Comparison of ENCODE assay signal across 15 mouse cellular contexts in genomic region chr5:107541696-107542095, GRCm38 (mm10). TPM values are rescaled to one million over a fixed set of nuclear protein-coding genes. Genes with fewer than 3 reads are reported as not detected.
DNase-seq lines count a peak whose midpoint lies in the region; ATAC-seq and TF ChIP-seq lines count a peak whose summit lies in the region.
"Had no signal": no experiment of that assay in that cellular context is flagged by ENCODE, and none has a peak within 500 bp of the region (broad histone marks: within the 10 kb centered on the region; RNA-seq: fewer than 3 reads in every experiment).

No protein-coding gene starts in this region.

- no peak for TF ChIP-seq CTCF in midbrain, postnatal 0 days (IDR thresholded peaks at IDR 0.05)

- H3K36me3 ChIP-seq in hindbrain, embryonic 14.5 days (replicated peaks; ENCODE audit: control insufficient read depth, insufficient read depth) = no peaks in the 10 kb centered on the region
- H3K36me3 ChIP-seq in hindbrain, embryonic 16.5 days (ENCODE audit: control insufficient read depth, insufficient read depth, low read length) = no peaks in the 10 kb centered on the region
- no peaks in the 10 kb centered on the region for H3K36me3 ChIP-seq in midbrain, postnatal 0 days (ENCODE audit: insufficient read depth, low read length)
- no peaks in the 10 kb centered on the region for H3K36me3 ChIP-seq in midbrain, embryonic 10.5 days
- H3K36me3 ChIP-seq: forebrain, embryonic 12.5 days; G1E; heart, embryonic 15.5 days; liver, embryonic 13.5 days had no signal

- ATAC-seq in cerebellum, adult (ENCODE audit: insufficient number of reproducible peaks, low FRiP score, low TSS enrichment) = no peak
- no peak for ATAC-seq in hindbrain, embryonic 14.5 days (ENCODE audit: low FRiP score)
- ATAC-seq in hindbrain, embryonic 16.5 days = no peak
- no peak for ATAC-seq in midbrain, postnatal 0 days (ENCODE audit: low FRiP score)
- ATAC-seq: activated CD4-positive, CD25-positive, alpha-beta regulatory T cell, adult 4 months had no signal

- H3K4me2 ChIP-seq in hindbrain, embryonic 14.5 days (replicated peaks) = no peak overlapping the region
- H3K4me2 ChIP-seq in hindbrain, embryonic 16.5 days (ENCODE audit: low read length) = no peak overlapping the region
- no peak overlapping the region for H3K4me2 ChIP-seq in midbrain, postnatal 0 days (ENCODE audit: low read depth, low read length, poor library complexity, severe bottlenecking)
- H3K4me2 ChIP-seq: forebrain, embryonic 12.5 days; heart, embryonic 15.5 days; liver, embryonic 13.5 days had no signal

- H3K4me3 ChIP-seq in hindbrain, embryonic 14.5 days (replicated peaks; ENCODE audit: low read length) = no peak overlapping the region
- no peak overlapping the region for H3K4me3 ChIP-seq in hindbrain, embryonic 16.5 days (ENCODE audit: low read length)
- H3K4me3 ChIP-seq in midbrain, postnatal 0 days (ENCODE audit: low read depth, low read length) = no peak overlapping the region
- no peak overlapping the region for H3K4me3 ChIP-seq in midbrain, embryonic 10.5 days
- H3K4me3 ChIP-seq: forebrain, embryonic 12.5 days; heart, embryonic 15.5 days; liver, embryonic 13.5 days had no signal

- peak; percentile 3 for DNase-seq in cerebellum, adult 8-10 months
- DNase-seq in hindbrain, embryonic 14.5 days (ENCODE audit: low spot score) = no peak
- DNase-seq in midbrain, postnatal 0 days (ENCODE audit: low spot score) = peak; percentile 33
- no peak for DNase-seq in midbrain, embryonic 10.5 days (ENCODE audit: low spot score)
- DNase-seq in right cerebral cortex, postnatal 36 days (ENCODE audit: low spot score in 2 of 2) = no peak
- no peak for DNase-seq in cerebellum, adult 11 months
- DNase-seq: kidney, postnatal 25 days; liver, embryonic 13.5 days; lung, postnatal 4 days had no signal

- 0 out of 2 replicates have a peak overlapping the region, but pooled peaks have one; percentile 2 for H3K27ac ChIP-seq in hindbrain, embryonic 14.5 days
- H3K27ac ChIP-seq in hindbrain, embryonic 16.5 days (ENCODE audit: low read depth, low read length) = no peak overlapping the region
- H3K27ac ChIP-seq in midbrain, postnatal 0 days (ENCODE audit: low read depth, low read length) = 0 out of 2 replicates have a peak overlapping the region, but pooled peaks have one; percentile 21
- no peak overlapping the region for H3K27ac ChIP-seq in midbrain, embryonic 10.5 days (replicated peaks)
- H3K27ac ChIP-seq: forebrain, embryonic 12.5 days; heart, embryonic 15.5 days; liver, embryonic 13.5 days had no signal

- 21% methylated on average over 7 of the region's 7 CpGs for WGBS in hindbrain, embryonic 14.5 days
- 24% methylated on average over 7 of the region's 7 CpGs for whole genome bisulfite sequencing in hindbrain, embryonic 16.5 days
- 17% methylated on average over 7 of the region's 7 CpGs for WGBS in midbrain, postnatal 0 days
- WGBS in midbrain, embryonic 10.5 days = 30% methylated on average over 7 of the region's 7 CpGs

- H3K9me3 ChIP-seq in hindbrain, embryonic 14.5 days (ENCODE audit: control insufficient read depth, low read length) = no peaks in the 10 kb centered on the region
- no peaks in the 10 kb centered on the region for H3K9me3 ChIP-seq in hindbrain, embryonic 16.5 days (ENCODE audit: control insufficient read depth, low read length)
- no peaks in the 10 kb centered on the region for H3K9me3 ChIP-seq in midbrain, postnatal 0 days (ENCODE audit: low read length)
- no peaks in the 10 kb centered on the region for H3K9me3 ChIP-seq in midbrain, embryonic 10.5 days (replicated peaks)
- H3K9me3 ChIP-seq: forebrain, embryonic 12.5 days; G1E; heart, embryonic 15.5 days; liver, embryonic 13.5 days had no signal

- no peak overlapping the region for H3K9ac ChIP-seq in hindbrain, embryonic 14.5 days
- no peak overlapping the region for H3K9ac ChIP-seq in hindbrain, embryonic 16.5 days (ENCODE audit: low read depth, low read length)
- H3K9ac ChIP-seq in midbrain, postnatal 0 days (replicated peaks; ENCODE audit: low read length, poor library complexity, severe bottlenecking) = no peak overlapping the region
- H3K9ac ChIP-seq: forebrain, embryonic 12.5 days; heart, embryonic 15.5 days; liver, embryonic 13.5 days had no signal

- no peaks in the 10 kb centered on the region for H3K27me3 ChIP-seq in hindbrain, embryonic 14.5 days (ENCODE audit: control insufficient read depth, insufficient read depth, low read length)
- H3K27me3 ChIP-seq in hindbrain, embryonic 16.5 days (replicated peaks; ENCODE audit: control insufficient read depth, insufficient read depth, low read length) = no peaks in the 10 kb centered on the region
- H3K27me3 ChIP-seq in midbrain, postnatal 0 days (ENCODE audit: insufficient read depth, low read length) = no peaks in the 10 kb centered on the region
- H3K27me3 ChIP-seq in midbrain, embryonic 10.5 days (ENCODE audit: low read depth, poor library complexity, severe bottlenecking) = no peaks in the 10 kb centered on the region
- H3K27me3 ChIP-seq: forebrain, embryonic 12.5 days; heart, embryonic 15.5 days had no signal

- H3K4me1 ChIP-seq in hindbrain, embryonic 14.5 days (replicated peaks; ENCODE audit: control insufficient read depth, insufficient read depth, low read length) = peaks cover 4% of the 10 kb centered on the region; the same call in 1 of the 2 replicates
- no peaks in the 10 kb centered on the region for H3K4me1 ChIP-seq in hindbrain, embryonic 16.5 days (ENCODE audit: control insufficient read depth, insufficient read depth, low read depth, low read length)
- H3K4me1 ChIP-seq in midbrain, postnatal 0 days (ENCODE audit: insufficient read depth, low read length) = no peaks in the 10 kb centered on the region
- H3K4me1 ChIP-seq in midbrain, embryonic 10.5 days = peaks cover 4% of the 10 kb centered on the region; the same call in 1 of the 2 replicates
- H3K4me1 ChIP-seq: forebrain, embryonic 12.5 days had no signal

RNA-seq across cellular contexts. Expression of gene 1700028K03Rik, which starts 7.2 kb away (rescaled TPM):
- 0.17 and 0.20 TPM in 2 replicates for polyA plus RNA-seq in hindbrain, embryonic 14.5 days (2014; fragmentation: Nextera tagmentation; extraction: Ambion mirVana)
- 0.19 and 0.29 TPM in 2 replicates for polyA plus RNA-seq in hindbrain, embryonic 16.5 days (2015; fragmentation: Nextera tagmentation; extraction: Ambion mirVana)
- total RNA-seq in midbrain, postnatal 0 days (2014; rRNA removed) = 0.16 and 0.33 TPM in 2 replicates
- polyA plus RNA-seq in midbrain, postnatal 0 days (2015; fragmentation: Nextera tagmentation; extraction: Ambion mirVana) = 0.16 and 0.17 TPM in 2 replicates
- 0.04 and 0.20 TPM in 2 replicates for polyA plus RNA-seq in midbrain, embryonic 10.5 days (2016; fragmentation: Nextera tagmentation; extraction: Ambion mirVana)
- polyA plus RNA-seq: G1E had no signal

RNA-seq across cellular contexts. Expression of gene Gm42669, which starts 34.3 kb away (rescaled TPM):
- polyA plus RNA-seq in hindbrain, embryonic 14.5 days (2014; fragmentation: Nextera tagmentation; extraction: Ambion mirVana) = 0.39 and 0.91 TPM in 2 replicates
- 0.28 and 0.55 TPM in 2 replicates for polyA plus RNA-seq in hindbrain, embryonic 16.5 days (2015; fragmentation: Nextera tagmentation; extraction: Ambion mirVana)
- total RNA-seq in midbrain, postnatal 0 days (2014; rRNA removed) = 0.66 and 3.4 TPM in 2 replicates
- 0.28 and 0.72 TPM in 2 replicates for polyA plus RNA-seq in midbrain, postnatal 0 days (2015; fragmentation: Nextera tagmentation; extraction: Ambion mirVana)
- polyA plus RNA-seq in midbrain, embryonic 10.5 days (2016; fragmentation: Nextera tagmentation; extraction: Ambion mirVana) = 0.15 and 0.26 TPM in 2 replicates

RNA-seq across cellular contexts. Expression of gene Rpap2, which starts 55.5 kb away (rescaled TPM):
- polyA plus RNA-seq in hindbrain, embryonic 14.5 days (2014; fragmentation: Nextera tagmentation; extraction: Ambion mirVana) = 25.9 and 26.6 TPM in 2 replicates
- polyA plus RNA-seq in hindbrain, embryonic 16.5 days (2015; fragmentation: Nextera tagmentation; extraction: Ambion mirVana) = 21.3 and 23.5 TPM in 2 replicates
- 15.5 and 17.5 TPM in 2 replicates for total RNA-seq in midbrain, postnatal 0 days (2014; rRNA removed)
- polyA plus RNA-seq in midbrain, postnatal 0 days (2015; fragmentation: Nextera tagmentation; extraction: Ambion mirVana) = 21.4 and 25.2 TPM in 2 replicates
- 15.9 and 18.9 TPM in 2 replicates for polyA plus RNA-seq in midbrain, embryonic 10.5 days (2016; fragmentation: Nextera tagmentation; extraction: Ambion mirVana)

RNA-seq across cellular contexts. Expression of gene Glmn, which starts 56.0 kb away (rescaled TPM):
- 33.7 and 36.1 TPM in 2 replicates for polyA plus RNA-seq in hindbrain, embryonic 14.5 days (2014; fragmentation: Nextera tagmentation; extraction: Ambion mirVana)
- polyA plus RNA-seq in hindbrain, embryonic 16.5 days (2015; fragmentation: Nextera tagmentation; extraction: Ambion mirVana) = 31.0 and 32.8 TPM in 2 replicates
- 10.7 and 20.0 TPM in 2 replicates for total RNA-seq in midbrain, postnatal 0 days (2014; rRNA removed)
- 36.1 and 39.8 TPM in 2 replicates for polyA plus RNA-seq in midbrain, postnatal 0 days (2015; fragmentation: Nextera tagmentation; extraction: Ambion mirVana)
- polyA plus RNA-seq in midbrain, embryonic 10.5 days (2016; fragmentation: Nextera tagmentation; extraction: Ambion mirVana) = 29.8 and 31.1 TPM in 2 replicates

Comparison
In these comparisons a context has a peak if more than half of its experiments do, and no peak if none do; other contexts are left out.
1. DNase-seq: peak in cerebellum, adult 8-10 months (single experiment) and midbrain, postnatal 0 days (single experiment); none in hindbrain, embryonic 14.5 days (single experiment), midbrain, embryonic 10.5 days (single experiment), right cerebral cortex, postnatal 36 days (0 of 2) and cerebellum, adult 11 months (single experiment).
2. H3K27ac ChIP-seq: peak in hindbrain, embryonic 14.5 days (single experiment) and midbrain, postnatal 0 days (single experiment); none in hindbrain, embryonic 16.5 days (single experiment) and midbrain, embryonic 10.5 days (single experiment).